Mouse (Mus musculus) 416B (cell line): Measurements from ENCODE around the gene Gm10401.
A peak's percentile ranks its signal among the peaks of the same experiment; 100 is the strongest.

Experiments
- DNase-seq: peaks from one replicate; pipeline ENCODE4 v3.0.0; 2011; ENCODE audit warnings: low read depth

Gm10401 gene

GRCm38 (mm10) chr5:115069611-115070010 is 28.5 kb downstream of the Gm10401 start:
- peak; percentile 68 for DNase-seq

DNA sequence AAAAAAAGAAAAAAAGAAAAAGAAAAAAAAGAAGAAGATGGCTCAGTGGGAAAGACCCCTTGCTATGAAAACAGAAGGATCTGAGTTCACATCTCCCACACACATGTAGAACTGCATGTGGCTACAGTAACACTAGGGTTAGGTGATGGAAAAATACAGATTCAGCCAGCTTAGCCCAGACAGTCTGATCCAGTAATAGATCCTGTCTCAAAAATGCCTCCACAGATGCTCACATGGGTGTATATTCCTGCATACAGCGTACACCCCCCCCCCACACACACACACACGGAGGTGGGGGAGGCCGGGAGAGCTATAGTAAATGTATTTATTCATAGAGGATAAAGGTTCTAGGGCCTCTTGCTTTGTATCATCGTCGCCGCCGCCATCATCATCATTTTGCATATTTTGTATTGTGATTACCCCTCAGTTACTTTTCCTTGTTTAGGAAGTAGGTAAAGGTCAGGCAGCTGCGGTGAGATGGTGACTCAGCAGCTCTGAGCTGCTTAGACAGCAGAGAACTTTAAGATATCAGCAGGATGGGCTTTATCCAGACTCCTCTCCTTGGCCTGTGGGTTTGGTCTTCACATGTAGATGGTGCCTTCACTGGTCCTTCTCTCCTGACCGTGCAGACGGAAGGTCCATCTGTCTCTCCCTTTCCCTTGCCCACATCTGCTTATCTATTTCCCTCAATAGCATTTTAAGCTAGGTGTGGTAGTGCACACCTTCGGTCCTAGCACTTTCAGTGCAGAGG is 29.2 kb downstream of the Gm10401 start:
- DNase-seq = peak; percentile 86

DNA sequence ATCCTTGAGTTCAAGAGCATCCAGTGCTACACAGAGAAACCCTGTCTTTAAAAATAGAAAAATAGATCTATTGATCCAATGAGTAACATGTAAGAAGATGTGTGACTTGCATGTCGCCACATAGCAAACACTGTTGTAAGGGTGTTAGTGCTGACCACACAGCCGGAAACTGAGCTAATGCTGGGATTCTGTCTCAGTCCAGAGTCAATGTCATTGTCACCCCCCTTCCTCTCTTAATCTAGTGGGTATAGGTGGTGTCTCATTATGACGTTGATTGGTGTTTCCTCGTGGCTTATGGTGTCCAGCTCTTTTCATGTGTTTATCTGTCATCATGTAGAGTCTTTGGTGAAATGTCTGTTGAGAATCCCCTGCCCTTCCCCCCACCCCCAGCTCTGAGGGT is 31.9 kb downstream of the Gm10401 start:
- peak; percentile 62 for DNase-seq

DNA sequence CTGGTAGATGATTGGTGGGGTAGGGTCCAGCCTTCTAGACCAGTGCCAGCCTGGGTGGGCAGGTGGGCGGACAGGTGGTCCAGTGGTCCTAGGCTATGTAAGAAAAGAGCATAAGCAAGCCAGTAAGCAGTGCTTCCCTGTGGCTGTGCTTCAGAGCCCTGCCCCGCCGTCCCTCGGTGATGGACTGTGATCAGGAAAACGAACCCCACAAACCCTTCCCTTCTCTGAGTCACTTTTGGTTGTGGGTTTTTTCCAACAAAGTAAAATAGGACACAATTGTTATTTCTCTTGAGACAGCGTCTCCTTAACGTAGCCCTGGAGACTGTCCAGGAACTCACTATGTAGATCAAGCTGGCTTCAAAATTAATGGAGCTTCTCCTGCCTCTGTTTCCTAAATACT is 34.7 kb downstream of the Gm10401 start:
- peak; percentile 69 for DNase-seq

DNA sequence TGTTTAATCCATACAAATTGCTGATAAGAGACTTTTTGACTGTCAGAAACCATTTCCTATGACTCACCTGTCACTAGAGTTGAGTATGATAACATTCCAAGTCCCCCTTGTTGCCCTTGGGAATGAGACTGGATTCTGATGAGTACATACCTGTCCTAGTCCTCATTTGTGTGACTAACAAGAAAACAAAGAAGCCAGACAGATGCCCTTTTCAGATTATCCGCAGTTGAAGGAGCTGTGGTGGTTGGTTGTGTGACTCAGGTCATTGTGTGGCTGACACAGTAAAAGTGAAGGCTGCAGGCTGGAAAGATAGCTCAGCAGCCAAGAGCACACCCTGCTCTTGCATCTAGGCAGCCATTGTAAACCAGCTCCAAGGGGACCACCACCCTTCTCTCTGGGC is 35.5 kb downstream of the Gm10401 start:
- peak; percentile 69 for DNase-seq

DNA sequence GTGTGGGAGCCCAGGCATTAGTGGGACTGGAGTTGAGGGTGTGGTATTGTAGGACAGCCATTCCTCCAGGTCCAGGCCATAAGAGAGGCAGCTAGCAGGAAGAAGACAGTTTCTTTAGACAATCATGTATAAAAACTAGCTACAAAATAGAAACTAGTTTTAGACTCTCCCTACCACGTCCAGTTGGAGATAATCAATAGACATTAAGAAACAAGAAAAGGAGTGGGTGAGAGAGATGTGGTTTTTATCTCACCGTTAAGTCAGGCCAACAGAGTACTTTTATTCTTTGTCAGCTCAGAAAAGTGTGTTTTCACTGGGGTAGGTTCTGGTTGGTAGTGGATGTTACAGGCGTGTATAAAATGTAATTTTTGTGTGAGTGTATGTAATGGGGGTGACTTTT is 37.1 kb downstream of the Gm10401 start:
- no peak for DNase-seq

GRCm38 (mm10) chr5:115060067-115060695 is 37.9 kb downstream of the Gm10401 start:
- DNase-seq = peak; percentile 27

- DNase-seq = peak; percentile 85
These were observed 39.4 kb downstream of the Gm10401 start for GRCm38 (mm10) chr5:115058584-115059297.

GRCm38 (mm10) chr5:115057153-115057552 is 40.9 kb downstream of the Gm10401 start:
- no peak for DNase-seq

- DNase-seq = no peak
These were observed 42.7 kb downstream of the Gm10401 start for GRCm38 (mm10) chr5:115055418-115055817.

GRCm38 (mm10) chr5:115053791-115054396 is 44.2 kb downstream of the Gm10401 start:
- no peak for DNase-seq

GRCm38 (mm10) chr5:115052546-115052945 is 45.5 kb downstream of the Gm10401 start:
- DNase-seq = no peak

DNA sequence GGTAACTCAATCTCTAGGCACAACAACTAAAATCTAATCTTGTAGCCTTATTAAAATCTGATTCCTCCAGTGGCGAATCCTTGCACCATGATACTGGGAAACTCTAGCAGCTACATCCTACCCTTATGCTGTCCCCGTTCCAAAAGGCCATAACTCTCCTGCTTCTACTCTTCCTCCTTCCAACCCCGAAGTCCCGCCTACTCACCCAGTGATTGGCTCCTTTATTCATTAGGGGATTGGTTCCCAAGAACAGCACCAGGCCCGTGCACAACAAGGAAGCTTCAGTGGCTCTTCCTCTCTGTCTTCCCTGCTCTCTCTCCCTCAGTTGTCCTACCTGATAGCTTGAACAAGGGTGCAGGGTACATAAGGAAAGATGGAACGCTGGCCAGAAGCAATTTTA is 47.3 kb downstream of the Gm10401 start:
- no peak for DNase-seq

- DNase-seq = no peak
These were observed 48.4 kb downstream of the Gm10401 start for GRCm38 (mm10) chr5:115049692-115050091.
